Mouse (Mus musculus) cortical plate, adult 2 months (tissue): ENCODE results near the gene Golt1a.

Experiments used
- CTCF ChIP-seq: fragments of 200-500 bp; IDR thresholded peaks from 2 replicates; pipeline ENCODE4 v1.5.1; 2011; ENCODE audit warnings: mild to moderate bottlenecking, control low read depth, low read length; ENCODE audit not compliant: insufficient read depth; ENCODE audit errors: extremely low read depth
- POLR2A ChIP-seq: fragments of 200-500 bp; IDR thresholded peaks from 2 replicates; pipeline ENCODE4 v1.6.1; 2011; ENCODE audit warnings: mild to moderate bottlenecking, low read length, control low read depth; ENCODE audit not compliant: insufficient read depth; ENCODE audit errors: extremely low read depth

GRCm38 (mm10) chr1:133364022-133364630, 54.5 kb downstream of the Golt1a start:
- TF ChIP-seq CTCF (no peak), POLR2A (no peak)
